Mouse (Mus musculus) ES-Bruce4 (cell line): ENCODE data around the gene Ccdc162.

Experiments
- CTCF ChIP-seq: IDR thresholded peaks from one replicate; pipeline ENCODE4 v1.8.1; 2011; ENCODE audit warnings: low read depth, low read length
- EP300 ChIP-seq: IDR thresholded peaks from 2 replicates; pipeline ENCODE4 v1.6.1; 2011; ENCODE audit warnings: low read depth, low read length; ENCODE audit not compliant: insufficient read depth

- TF ChIP-seq CTCF (no peak), EP300 (no peak)
These were observed 107.0 kb downstream of the Ccdc162 start for GRCm38 (mm10) chr10:41609475-41609874.
